Mouse (Mus musculus): ENCODE measurements at regions not wholly inside any gene's neighbourhood (a gene's known extent, or its start where the extent isn't known, plus 50 kb on each side); places are given as distances from the start of the nearest gene placed in this dataset.

- no peak for DNase-seq (ENCODE audit: extremely low spot score in 1 of 2, low spot score in 1 of 2)
These were observed 209.2 kb upstream of the Hes1 start for GRCm38 (mm10) chr16:29854805-29855565.

GRCm38 (mm10) chr16:29856545-29856944, 207.6 kb upstream of the Hes1 start:
- DNase-seq (ENCODE audit: extremely low spot score in 1 of 2, low spot score in 1 of 2): no peak

- DNase-seq (ENCODE audit: extremely low spot score in 1 of 2, low spot score in 1 of 2): no peak
These were observed 205.5 kb upstream of the Hes1 start for GRCm38 (mm10) chr16:29858645-29859044.

GRCm38 (mm10) chr16:29860306-29860705, 203.9 kb upstream of the Hes1 start:
- DNase-seq (ENCODE audit: extremely low spot score in 1 of 2, low spot score in 1 of 2): no peak

GRCm38 (mm10) chr16:29861056-29861455, 203.1 kb upstream of the Hes1 start:
- no peak for DNase-seq (ENCODE audit: extremely low spot score in 1 of 2, low spot score in 1 of 2)

GRCm38 (mm10) chr16:29865075-29865740, 199.0 kb upstream of the Hes1 start:
- no peak for DNase-seq (ENCODE audit: extremely low spot score in 1 of 2, low spot score in 1 of 2)

- DNase-seq (ENCODE audit: extremely low spot score in 1 of 2, low spot score in 1 of 2): no peak
These were observed 192.8 kb upstream of the Hes1 start for GRCm38 (mm10) chr16:29871395-29871794.

- DNase-seq (ENCODE audit: extremely low spot score in 1 of 2, low spot score in 1 of 2): no peak
These were observed 188.0 kb upstream of the Hes1 start for GRCm38 (mm10) chr16:29876196-29876595.

GRCm38 (mm10) chr16:29877372-29878123, 186.6 kb upstream of the Hes1 start:
- no peak for DNase-seq (ENCODE audit: extremely low spot score in 1 of 2, low spot score in 1 of 2)

- DNase-seq (ENCODE audit: extremely low spot score in 1 of 2, low spot score in 1 of 2): no peak
These were observed 184.5 kb upstream of the Hes1 start for GRCm38 (mm10) chr16:29879665-29880064.

- no peak for DNase-seq (ENCODE audit: extremely low spot score in 1 of 2, low spot score in 1 of 2)
These were observed 182.7 kb upstream of the Hes1 start for GRCm38 (mm10) chr16:29881497-29881896.

- no peak for DNase-seq (ENCODE audit: extremely low spot score in 1 of 2, low spot score in 1 of 2)
These were observed 181.8 kb upstream of the Hes1 start for GRCm38 (mm10) chr16:29882226-29882972.

- DNase-seq (ENCODE audit: extremely low spot score in 1 of 2, low spot score in 1 of 2): no peak
These were observed 180.8 kb upstream of the Hes1 start for GRCm38 (mm10) chr16:29883252-29883992.

- peak in 1 of 2 experiments; percentile 28 for DNase-seq (ENCODE audit: extremely low spot score in 1 of 2, low spot score in 1 of 2)
These were observed 179.3 kb upstream of the Hes1 start for GRCm38 (mm10) chr16:29884899-29885298.

- no peak for DNase-seq (ENCODE audit: extremely low spot score in 1 of 2, low spot score in 1 of 2)
These were observed 177.4 kb upstream of the Hes1 start for GRCm38 (mm10) chr16:29886755-29887154.

- DNase-seq (ENCODE audit: extremely low spot score in 1 of 2, low spot score in 1 of 2): no peak
These were observed 174.8 kb upstream of the Hes1 start for GRCm38 (mm10) chr16:29889346-29889745.

- no peak for DNase-seq (ENCODE audit: extremely low spot score in 1 of 2, low spot score in 1 of 2)
These were observed 172.7 kb upstream of the Hes1 start for GRCm38 (mm10) chr16:29891472-29891871.

GRCm38 (mm10) chr16:29893871-29894828, 170.0 kb upstream of the Hes1 start:
- no peak for DNase-seq (ENCODE audit: extremely low spot score in 1 of 2, low spot score in 1 of 2)

- DNase-seq (ENCODE audit: extremely low spot score in 1 of 2, low spot score in 1 of 2): no peak
These were observed 167.8 kb upstream of the Hes1 start for GRCm38 (mm10) chr16:29896393-29896792.

All from frontal cortex, adult 2 months (tissue).